Comparison of ENCODE assay signal across 8 mouse cellular contexts in genomic region chr9:100453944-100454663, GRCm38 (mm10). TPM values are rescaled to one million over a fixed set of nuclear protein-coding genes. Genes with fewer than 3 reads are reported as not detected.
A peak's percentile ranks its signal among the peaks of the same experiment; 100 is the strongest.
DNase-seq lines count a peak whose midpoint lies in the region; ATAC-seq lines count a peak whose summit lies in the region.

No protein-coding gene starts in this region.

- peak overlapping the region; percentile 58 for H3K4me2 ChIP-seq in hindbrain, embryonic 15.5 days

- H3K27ac ChIP-seq in hindbrain, embryonic 15.5 days (replicated peaks) = no peak overlapping the region

- no peak overlapping the region for H3K9ac ChIP-seq in hindbrain, embryonic 15.5 days

- H3K9me3 ChIP-seq in hindbrain, embryonic 15.5 days = no peaks in the 10 kb centered on the region

- WGBS in hindbrain, embryonic 15.5 days = 9% methylated on average over 24 of the region's 25 CpGs

- ATAC-seq in hindbrain, embryonic 15.5 days (ENCODE audit: low FRiP score, low read depth) = peak; percentile 42; the same call in 1 of the 2 replicates

- peak; percentile 57 for DNase-seq in T-cell, adult 2 months (ENCODE audit: low spot score)
- DNase-seq in cerebellum, postnatal 25 days = peak; percentile 87 to 91
- peak; percentile 76 to 81 for DNase-seq in frontal cortex, postnatal 36 days (ENCODE audit: low spot score in 2 of 2)
- DNase-seq in layer of hippocampus, postnatal 36 days = peak; percentile 56 to 76
- peak; percentile 69 to 88 for DNase-seq in lung, postnatal 4 days
- DNase-seq in retina, postnatal 1 day = peak; percentile 90
- peak; percentile 72 for DNase-seq in urinary bladder, postnatal 36 days (ENCODE audit: low spot score in 2 of 2)

- no peaks in the 10 kb centered on the region for H3K27me3 ChIP-seq in hindbrain, embryonic 15.5 days

- 0 out of 2 replicates have a peak, but pooled peaks cover 6% of the 10 kb centered on the region for H3K4me1 ChIP-seq in hindbrain, embryonic 15.5 days (replicated peaks)

- peak overlapping the region; percentile 28 for H3K4me3 ChIP-seq in hindbrain, embryonic 15.5 days

- H3K36me3 ChIP-seq in hindbrain, embryonic 15.5 days = no peaks in the 10 kb centered on the region

RNA-seq across cellular contexts. Expression of gene Il20rb, which starts 32.5 kb away (rescaled TPM):
- polyA plus RNA-seq in hindbrain, embryonic 15.5 days (2015; fragmentation: Nextera tagmentation; extraction: Ambion mirVana) = 0.75 and 0.84 TPM in 2 replicates
- total RNA-seq in layer of hippocampus, postnatal 36 days (2021) = 1 to 10 TPM; 4.4 to 6.3 TPM
